Mouse (Mus musculus): ENCODE results near the gene Nap1l1. TPM values are rescaled to one million over a fixed set of nuclear protein-coding genes. Genes with fewer than 3 reads are reported as not detected.

The Nap1l1 gene
- polyA plus RNA-seq, 1 experiment, result 1,280 TPM

DNA sequence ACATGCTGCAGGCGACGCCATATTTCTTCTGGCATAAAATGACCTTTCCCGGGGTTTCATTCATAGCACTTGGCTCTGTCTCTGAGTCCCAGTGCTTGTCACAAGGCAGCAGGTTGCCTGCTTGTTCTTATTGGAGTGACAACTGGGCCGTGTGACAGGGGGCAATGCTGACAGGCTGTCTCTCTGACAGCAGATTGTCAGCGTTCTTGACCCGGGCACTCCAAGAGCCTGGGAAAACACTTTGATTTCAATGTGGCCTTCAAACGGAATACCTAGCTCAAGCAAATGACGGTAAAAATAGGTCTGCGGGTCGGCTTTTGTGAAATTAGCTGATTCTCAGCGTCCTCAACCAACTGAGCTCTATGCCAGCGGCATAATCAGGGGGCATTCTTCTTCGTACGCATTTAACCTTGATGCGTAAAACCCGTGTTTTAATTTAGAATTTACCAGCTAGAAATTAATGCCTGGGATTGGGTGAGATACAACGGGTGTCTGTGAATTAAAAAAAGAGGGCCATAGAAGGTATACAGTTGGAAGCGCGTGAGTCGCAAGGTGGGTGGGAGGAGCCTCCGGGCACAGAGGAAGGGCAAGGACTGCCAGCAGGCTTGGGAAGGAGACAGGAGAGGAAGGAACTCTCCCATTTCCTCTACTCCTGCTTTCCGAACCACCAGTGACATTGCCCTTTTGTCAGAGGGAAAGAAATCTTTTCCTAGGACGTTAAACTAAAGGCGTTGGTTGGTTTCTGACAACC is 46.8 kb downstream of the Nap1l1 start:
- Histone ChIP-seq H3K9ac (ENCODE audit: low read depth, poor library complexity, severe bottlenecking) (no peak overlapping the region), H3K9me3 (replicated peaks; ENCODE audit: control insufficient read depth, insufficient read depth, low read length, poor library complexity, severe bottlenecking) (no peaks in the 10 kb centered on the region), H3K27me3 (ENCODE audit: control insufficient read depth, insufficient read depth, low read length, poor library complexity, severe bottlenecking) (no peaks in the 10 kb centered on the region), H3K27ac (ENCODE audit: insufficient read depth, low read length) (no peak overlapping the region), H3K36me3 (ENCODE audit: control insufficient read depth, insufficient read depth, low read length, poor library complexity, severe bottlenecking) (no peaks in the 10 kb centered on the region), H3K4me3 (ENCODE audit: low read depth, low read length) (no peak overlapping the region), H3K4me1 (ENCODE audit: control insufficient read depth, insufficient read depth, low read length) (peaks cover 2% of the 10 kb centered on the region)
- TF ChIP-seq EP300 (IDR thresholded peaks at IDR 0.05; ENCODE audit: insufficient read depth, low read depth, low read length) (no peak), CTCF (IDR thresholded peaks at IDR 0.05; ENCODE audit: low read depth, low read length) (no peak), POLR2A (IDR thresholded peaks at IDR 0.05; ENCODE audit: insufficient read depth, low read length) (no peak)

DNA sequence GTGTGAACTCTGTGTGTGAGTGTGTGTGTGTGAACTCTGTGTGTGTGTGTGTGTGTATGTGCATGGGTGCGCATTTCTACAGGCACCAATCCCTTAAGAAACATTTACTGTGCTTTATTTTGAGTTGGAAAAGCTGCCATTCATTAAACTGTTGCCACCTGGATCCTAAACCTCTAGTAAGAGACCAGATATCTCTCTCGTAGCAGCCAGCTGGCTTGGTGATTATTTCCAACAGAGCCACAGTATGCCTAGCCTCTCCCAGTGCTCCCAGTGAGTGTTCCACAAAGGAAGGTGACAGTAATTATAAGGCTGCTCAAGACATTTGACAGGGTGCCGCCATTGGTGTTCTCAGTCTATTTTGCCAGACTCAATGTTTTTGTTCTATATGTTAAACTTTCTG is 47.6 kb downstream of the Nap1l1 start:
- H3K27ac ChIP-seq (ENCODE audit: insufficient read depth, low read length), result no peak overlapping the region
- H3K36me3 ChIP-seq (ENCODE audit: control insufficient read depth, insufficient read depth, low read length, poor library complexity, severe bottlenecking), result no peaks in the 10 kb centered on the region
- H3K4me1 ChIP-seq (ENCODE audit: control insufficient read depth, insufficient read depth, low read length), result peaks cover 2% of the 10 kb centered on the region
- TF ChIP-seq EP300 (IDR thresholded peaks at IDR 0.05; ENCODE audit: insufficient read depth, low read depth, low read length) (no peak), POLR2A (IDR thresholded peaks at IDR 0.05; ENCODE audit: insufficient read depth, low read length) (no peak), CTCF (IDR thresholded peaks at IDR 0.05; ENCODE audit: low read depth, low read length) (no peak)
- no peak overlapping the region for H3K4me3 ChIP-seq (ENCODE audit: low read depth, low read length)
- H3K27me3 ChIP-seq (ENCODE audit: control insufficient read depth, insufficient read depth, low read length, poor library complexity, severe bottlenecking), result no peaks in the 10 kb centered on the region
- no peak overlapping the region for H3K9ac ChIP-seq (ENCODE audit: low read depth, poor library complexity, severe bottlenecking)
- no peaks in the 10 kb centered on the region for H3K9me3 ChIP-seq (replicated peaks; ENCODE audit: control insufficient read depth, insufficient read depth, low read length, poor library complexity, severe bottlenecking)

DNA sequence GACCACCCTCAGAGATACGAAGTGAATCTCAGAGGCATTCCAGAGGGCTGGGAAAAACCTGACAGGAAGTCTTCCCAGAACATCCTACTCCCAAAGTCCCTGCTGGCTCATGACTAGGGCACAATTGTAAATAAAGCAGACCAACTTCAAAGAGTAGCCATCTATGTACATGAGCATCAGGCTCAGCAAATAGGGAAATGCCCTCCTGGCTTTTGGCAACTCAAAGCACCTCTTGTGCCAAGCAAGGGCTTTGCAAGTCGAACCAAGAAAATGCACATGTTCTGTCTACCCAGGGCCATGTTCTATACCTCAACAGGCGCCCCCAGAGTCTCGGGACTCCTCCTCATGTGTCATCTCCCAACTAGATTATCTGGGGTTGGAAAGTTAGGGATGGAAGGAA is 48.6 kb downstream of the Nap1l1 start:
- Histone ChIP-seq H3K27ac (ENCODE audit: insufficient read depth, low read length) (no peak overlapping the region), H3K27me3 (ENCODE audit: control insufficient read depth, insufficient read depth, low read length, poor library complexity, severe bottlenecking) (no peaks in the 10 kb centered on the region), H3K36me3 (ENCODE audit: control insufficient read depth, insufficient read depth, low read length, poor library complexity, severe bottlenecking) (no peaks in the 10 kb centered on the region), H3K9me3 (replicated peaks; ENCODE audit: control insufficient read depth, insufficient read depth, low read length, poor library complexity, severe bottlenecking) (no peaks in the 10 kb centered on the region), H3K4me3 (ENCODE audit: low read depth, low read length) (no peak overlapping the region), H3K4me1 (ENCODE audit: control insufficient read depth, insufficient read depth, low read length) (peaks cover 2% of the 10 kb centered on the region), H3K9ac (ENCODE audit: low read depth, poor library complexity, severe bottlenecking) (no peak overlapping the region)
- TF ChIP-seq EP300 (IDR thresholded peaks at IDR 0.05; ENCODE audit: insufficient read depth, low read depth, low read length) (no peak), CTCF (IDR thresholded peaks at IDR 0.05; ENCODE audit: low read depth, low read length) (no peak), POLR2A (IDR thresholded peaks at IDR 0.05; ENCODE audit: insufficient read depth, low read length) (no peak)

DNA sequence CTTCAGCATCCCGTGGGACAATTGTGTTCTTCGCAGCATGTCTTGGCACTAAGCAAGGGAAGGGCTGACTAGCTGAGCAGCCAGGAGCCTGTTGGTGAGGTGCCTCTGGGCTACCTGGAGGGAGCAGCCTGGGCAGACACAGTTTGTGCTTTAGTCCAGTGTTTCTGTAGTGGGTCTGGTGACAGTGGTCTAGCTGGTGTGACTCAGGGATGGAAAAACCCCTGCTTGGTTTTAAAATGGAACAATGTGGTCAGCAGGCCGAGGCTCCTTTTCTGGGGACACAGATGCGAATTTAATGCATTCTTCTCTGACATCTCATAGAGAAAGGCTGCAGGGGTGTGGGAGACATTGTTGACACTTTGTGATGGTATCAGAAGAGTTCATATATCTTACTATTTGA is 49.2 kb downstream of the Nap1l1 start:
- no peak overlapping the region for H3K27ac ChIP-seq (ENCODE audit: insufficient read depth, low read length)
- no peaks in the 10 kb centered on the region for H3K36me3 ChIP-seq (ENCODE audit: control insufficient read depth, insufficient read depth, low read length, poor library complexity, severe bottlenecking)
- TF ChIP-seq POLR2A (IDR thresholded peaks at IDR 0.05; ENCODE audit: insufficient read depth, low read length), result no peak
- no peak for TF ChIP-seq CTCF (IDR thresholded peaks at IDR 0.05; ENCODE audit: low read depth, low read length)
- no peak for TF ChIP-seq EP300 (IDR thresholded peaks at IDR 0.05; ENCODE audit: insufficient read depth, low read depth, low read length)
- H3K9me3 ChIP-seq (replicated peaks; ENCODE audit: control insufficient read depth, insufficient read depth, low read length, poor library complexity, severe bottlenecking), result no peaks in the 10 kb centered on the region
- H3K9ac ChIP-seq (ENCODE audit: low read depth, poor library complexity, severe bottlenecking), result no peak overlapping the region
- no peak overlapping the region for H3K4me3 ChIP-seq (ENCODE audit: low read depth, low read length)
- no peaks in the 10 kb centered on the region for H3K27me3 ChIP-seq (ENCODE audit: control insufficient read depth, insufficient read depth, low read length, poor library complexity, severe bottlenecking)
- peaks cover 2% of the 10 kb centered on the region for H3K4me1 ChIP-seq (ENCODE audit: control insufficient read depth, insufficient read depth, low read length)

DNA sequence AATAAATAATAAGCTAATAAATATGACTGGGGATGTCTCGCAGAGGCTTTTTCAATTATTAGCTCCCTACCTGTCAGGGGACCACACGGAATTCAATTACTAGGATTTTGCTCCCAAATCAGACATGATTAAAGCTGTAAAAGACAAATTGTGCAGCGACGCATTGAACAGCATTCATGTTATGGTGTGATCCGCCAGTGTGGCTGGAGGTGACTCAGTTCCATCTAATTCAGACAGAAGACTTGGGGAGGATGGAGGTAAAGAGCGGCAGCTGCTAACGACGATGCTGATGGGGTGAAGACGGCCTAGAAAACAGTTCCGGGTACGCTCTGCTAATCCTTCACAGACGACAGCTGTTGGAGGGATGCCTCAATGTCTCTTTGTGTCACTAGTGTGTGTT is 50.9 kb downstream of the Nap1l1 start:
- no peak for TF ChIP-seq POLR2A (IDR thresholded peaks at IDR 0.05; ENCODE audit: insufficient read depth, low read length)
- no peak for TF ChIP-seq EP300 (IDR thresholded peaks at IDR 0.05; ENCODE audit: insufficient read depth, low read depth, low read length)
- TF ChIP-seq CTCF (IDR thresholded peaks at IDR 0.05; ENCODE audit: low read depth, low read length), result no peak

DNA sequence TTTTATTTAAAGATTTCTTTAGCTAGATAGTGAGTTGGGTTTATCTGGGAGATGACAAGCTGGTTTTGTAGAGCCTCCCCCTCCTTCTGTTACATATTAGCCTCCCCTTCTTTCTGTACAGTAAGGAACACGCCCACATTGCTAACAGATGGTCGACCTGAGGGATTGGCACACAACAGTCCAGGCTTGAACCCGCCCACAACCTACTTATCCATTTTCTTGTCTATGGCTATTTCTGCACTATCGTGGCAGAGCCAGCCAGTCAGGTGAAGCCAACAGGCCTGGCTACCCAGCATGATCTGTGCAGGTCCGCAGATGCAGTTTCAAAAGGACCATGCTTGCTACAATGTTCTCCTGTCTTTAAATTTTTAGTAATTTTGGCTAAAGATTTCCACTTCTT is 54.0 kb downstream of the Nap1l1 start:
- no peak for TF ChIP-seq EP300 (IDR thresholded peaks at IDR 0.05; ENCODE audit: insufficient read depth, low read depth, low read length)
- TF ChIP-seq CTCF (IDR thresholded peaks at IDR 0.05; ENCODE audit: low read depth, low read length), result no peak
- TF ChIP-seq POLR2A (IDR thresholded peaks at IDR 0.05; ENCODE audit: insufficient read depth, low read length), result no peak
- Histone ChIP-seq H3K9ac (ENCODE audit: low read depth, poor library complexity, severe bottlenecking) (no peak overlapping the region), H3K36me3 (ENCODE audit: control insufficient read depth, insufficient read depth, low read length, poor library complexity, severe bottlenecking) (no peaks in the 10 kb centered on the region), H3K27me3 (ENCODE audit: control insufficient read depth, insufficient read depth, low read length, poor library complexity, severe bottlenecking) (no peaks in the 10 kb centered on the region), H3K4me3 (ENCODE audit: low read depth, low read length) (no peak overlapping the region), H3K27ac (ENCODE audit: insufficient read depth, low read length) (no peak overlapping the region), H3K4me1 (ENCODE audit: control insufficient read depth, insufficient read depth, low read length) (peaks cover 2% of the 10 kb centered on the region), H3K9me3 (replicated peaks; ENCODE audit: control insufficient read depth, insufficient read depth, low read length, poor library complexity, severe bottlenecking) (no peaks in the 10 kb centered on the region)

More for the DNA sequence above, 50.9 kb downstream of the Nap1l1 start:
- Histone ChIP-seq H3K9me3 (replicated peaks; ENCODE audit: control insufficient read depth, insufficient read depth, low read length, poor library complexity, severe bottlenecking) (no peaks in the 10 kb centered on the region), H3K9ac (ENCODE audit: low read depth, poor library complexity, severe bottlenecking) (no peak overlapping the region), H3K4me3 (ENCODE audit: low read depth, low read length) (no peak overlapping the region), H3K4me1 (ENCODE audit: control insufficient read depth, insufficient read depth, low read length) (peaks cover 2% of the 10 kb centered on the region), H3K36me3 (ENCODE audit: control insufficient read depth, insufficient read depth, low read length, poor library complexity, severe bottlenecking) (no peaks in the 10 kb centered on the region), H3K27ac (ENCODE audit: insufficient read depth, low read length) (no peak overlapping the region), H3K27me3 (ENCODE audit: control insufficient read depth, insufficient read depth, low read length, poor library complexity, severe bottlenecking) (no peaks in the 10 kb centered on the region)
